Mouse (Mus musculus) liver (tissue): ENCODE results near the gene 6330409D20Rik.

ENCODE experiments used
- DNase-seq: peaks from one replicate; pipeline ENCODE4 v3.0.0-alpha.2; 2020; ENCODE audit warnings: mixed read lengths

Gene 6330409D20Rik

GRCm38 (mm10) chr2:32693282-32693681 lies 47.5 kb downstream of the 6330409D20Rik start:
- DNase-seq = no peak

GRCm38 (mm10) chr2:32692496-32692895 lies 48.3 kb downstream of the 6330409D20Rik start:
- no peak for DNase-seq

- no peak for DNase-seq
Measured at GRCm38 (mm10) chr2:32691041-32691440, 49.8 kb downstream of the 6330409D20Rik start.

GRCm38 (mm10) chr2:32689420-32689819 lies 51.4 kb downstream of the 6330409D20Rik start:
- DNase-seq = peak; percentile 89

- no peak for DNase-seq
Measured at GRCm38 (mm10) chr2:32687562-32687961, 53.3 kb downstream of the 6330409D20Rik start.

GRCm38 (mm10) chr2:32686640-32687039 lies 54.2 kb downstream of the 6330409D20Rik start:
- DNase-seq = no peak

- DNase-seq = no peak
Measured at GRCm38 (mm10) chr2:32685807-32686206, 55.0 kb downstream of the 6330409D20Rik start.

- no peak for DNase-seq
Measured at GRCm38 (mm10) chr2:32684681-32685428, 56.0 kb downstream of the 6330409D20Rik start.

GRCm38 (mm10) chr2:32683701-32684100 lies 57.1 kb downstream of the 6330409D20Rik start:
- no peak for DNase-seq

- DNase-seq = no peak
Measured at GRCm38 (mm10) chr2:32682721-32683417, 57.9 kb downstream of the 6330409D20Rik start.
